Mouse (Mus musculus) lung, postnatal 36 days (tissue): ENCODE results near the gene Ankrd60.

Experiments
- DNase-seq: peaks from one replicate; pipeline ENCODE4 v3.0.0; 2022; ENCODE audit warnings: mixed read lengths

The Ankrd60 gene

DNA sequence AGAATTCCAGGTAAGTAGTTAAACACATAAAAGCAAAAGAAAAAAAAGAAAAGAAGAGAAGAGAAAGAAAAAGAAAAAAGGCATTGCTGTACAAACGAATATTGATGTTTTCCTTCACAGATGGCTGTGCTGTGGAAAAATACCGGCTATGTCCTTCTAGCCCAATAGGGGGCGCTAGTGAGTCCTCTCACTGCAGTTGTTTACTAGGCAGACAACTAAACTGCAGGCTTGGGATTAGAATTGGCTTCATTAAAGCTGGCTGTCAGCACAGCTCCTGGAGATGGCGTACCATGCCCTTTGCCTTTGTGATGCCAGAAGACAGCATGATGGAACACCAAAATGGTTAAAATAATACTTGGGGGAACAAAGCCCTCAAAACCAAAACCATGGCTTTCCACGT lies 5.3 kb upstream of the Ankrd60 start:
- DNase-seq, result peak; percentile 32

GRCm38 (mm10) chr2:173582903-173583302 lies 4.7 kb upstream of the Ankrd60 start:
- DNase-seq, result no peak

DNA sequence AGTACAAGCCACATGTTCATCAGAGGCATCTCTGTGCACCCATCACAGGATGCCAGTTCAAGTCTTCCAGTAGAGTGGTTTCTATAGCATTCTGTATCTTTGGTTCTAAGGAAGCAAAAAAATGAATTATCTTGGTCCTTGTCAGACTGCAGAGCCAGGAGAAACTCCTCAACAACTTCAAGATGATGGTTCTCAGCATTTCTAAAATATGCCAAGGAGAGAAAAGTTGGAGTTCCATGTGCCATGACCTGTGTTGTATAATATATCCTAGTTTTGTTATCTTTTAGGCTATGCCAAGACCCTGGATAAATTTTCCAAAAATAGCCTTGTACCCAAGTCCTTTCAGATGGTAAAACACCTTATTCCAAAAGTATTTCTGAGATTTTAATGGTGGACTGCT lies 2.9 kb upstream of the Ankrd60 start:
- no peak for DNase-seq

DNA sequence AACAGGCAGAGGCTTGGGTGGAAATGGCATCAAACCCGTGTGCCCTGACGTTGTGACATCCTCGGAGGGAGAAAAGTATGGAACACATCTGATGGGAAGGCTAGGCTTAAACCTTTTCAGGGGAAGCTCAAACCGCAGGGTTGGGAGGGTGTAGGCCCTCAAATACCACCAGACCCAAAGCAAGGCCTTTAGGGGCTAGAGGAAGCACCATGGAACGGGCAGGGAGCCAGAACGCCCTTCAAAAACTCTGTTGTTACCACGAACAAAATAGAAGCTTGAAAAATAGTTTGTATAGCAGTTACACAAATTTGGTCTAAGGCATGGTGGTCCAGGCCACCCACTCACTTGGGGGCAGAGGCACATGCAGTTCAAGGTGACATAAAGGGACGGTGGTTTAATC lies 430 bp upstream of the Ankrd60 start:
- DNase-seq, result no peak

DNA sequence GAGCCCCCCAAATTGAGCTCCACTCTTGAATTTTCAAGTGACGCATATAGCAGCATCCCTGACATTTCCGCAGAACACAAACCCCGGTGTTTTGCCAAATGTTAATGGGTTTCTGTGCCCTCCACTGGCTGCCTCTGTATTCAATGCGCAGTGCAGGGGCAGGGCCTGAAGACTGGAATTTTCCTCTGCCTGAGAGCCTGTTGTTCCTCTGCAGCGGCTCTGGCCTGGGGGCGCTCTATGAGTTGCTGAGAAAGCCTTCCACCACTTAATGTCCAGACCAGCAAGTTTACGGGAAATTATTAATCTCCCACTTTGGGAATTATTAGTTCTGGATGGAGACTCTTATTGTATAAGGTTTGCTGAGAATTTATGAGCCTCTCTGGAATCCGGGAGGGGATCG lies 14.0 kb downstream of the Ankrd60 start:
- no peak for DNase-seq

- no peak for DNase-seq
These were observed 14.8 kb downstream of the Ankrd60 start for GRCm38 (mm10) chr2:173563336-173563735.

- DNase-seq, result peak; percentile 64
These were observed 16.2 kb downstream of the Ankrd60 start for GRCm38 (mm10) chr2:173561851-173562442.

GRCm38 (mm10) chr2:173558754-173559396 lies 19.3 kb downstream of the Ankrd60 start:
- no peak for DNase-seq

DNA sequence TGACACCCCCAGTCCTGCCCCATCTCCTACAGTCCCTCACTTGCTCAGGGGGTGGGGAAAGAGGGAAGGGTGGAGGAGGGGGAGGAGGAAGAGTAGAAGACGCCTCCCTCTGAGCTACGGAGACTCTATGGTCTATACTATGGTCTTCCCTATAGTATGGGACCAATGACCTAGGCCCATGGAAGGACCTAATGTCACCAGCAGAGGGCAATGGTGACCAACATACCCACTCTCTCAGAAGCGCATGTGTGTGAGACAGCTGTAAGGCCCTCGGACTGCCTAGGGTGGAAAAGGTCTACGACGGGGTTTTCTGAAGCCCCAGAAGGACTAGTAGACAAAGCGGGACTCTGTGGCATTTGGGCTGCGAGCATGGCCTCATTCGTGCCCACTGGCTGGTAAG lies 24.3 kb downstream of the Ankrd60 start:
- peak; percentile 41 for DNase-seq

- DNase-seq, result peak; percentile 3
These were observed 27.5 kb downstream of the Ankrd60 start for GRCm38 (mm10) chr2:173550681-173551080.

DNA sequence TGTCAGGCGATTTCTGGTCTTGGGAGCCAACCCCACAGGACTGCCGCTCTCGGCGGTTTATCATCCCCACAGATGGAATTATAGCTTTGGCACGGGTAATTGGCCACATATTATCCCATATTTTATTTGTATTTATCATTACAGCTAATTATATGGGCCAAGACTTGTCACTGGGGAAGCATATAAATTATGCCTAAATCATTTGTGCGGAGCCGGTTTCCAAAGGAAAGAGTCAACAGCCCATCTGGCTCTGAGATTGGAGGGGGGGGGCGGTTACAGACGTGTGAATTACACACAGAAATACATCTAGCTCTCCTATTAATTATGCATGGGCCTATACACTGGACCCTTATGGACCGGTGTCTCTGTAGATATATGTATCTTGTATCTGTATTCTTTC lies 28.9 kb downstream of the Ankrd60 start:
- no peak for DNase-seq

- peak; percentile 76 for DNase-seq
These were observed 32.0 kb downstream of the Ankrd60 start for GRCm38 (mm10) chr2:173545992-173546703.

DNA sequence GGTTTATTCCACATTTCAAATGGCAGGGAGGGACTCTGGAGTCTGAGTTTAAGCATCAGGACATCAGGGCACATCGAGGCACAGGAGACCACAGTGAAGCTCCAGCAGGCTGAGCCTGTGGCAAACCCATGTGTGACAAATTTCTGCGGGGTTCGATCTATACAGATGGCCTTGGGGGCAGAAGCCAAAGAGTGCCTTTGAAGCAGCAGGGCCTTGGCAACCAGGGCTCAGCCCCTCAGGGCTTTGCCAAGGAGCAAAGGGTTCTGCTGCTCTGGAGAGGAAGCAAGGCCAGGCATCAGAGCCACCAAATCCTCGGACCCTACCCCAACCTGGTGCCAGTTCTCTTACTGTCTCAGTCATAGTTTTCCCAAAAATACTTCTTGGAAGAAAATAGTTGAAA lies 35.4 kb downstream of the Ankrd60 start:
- no peak for DNase-seq

DNA sequence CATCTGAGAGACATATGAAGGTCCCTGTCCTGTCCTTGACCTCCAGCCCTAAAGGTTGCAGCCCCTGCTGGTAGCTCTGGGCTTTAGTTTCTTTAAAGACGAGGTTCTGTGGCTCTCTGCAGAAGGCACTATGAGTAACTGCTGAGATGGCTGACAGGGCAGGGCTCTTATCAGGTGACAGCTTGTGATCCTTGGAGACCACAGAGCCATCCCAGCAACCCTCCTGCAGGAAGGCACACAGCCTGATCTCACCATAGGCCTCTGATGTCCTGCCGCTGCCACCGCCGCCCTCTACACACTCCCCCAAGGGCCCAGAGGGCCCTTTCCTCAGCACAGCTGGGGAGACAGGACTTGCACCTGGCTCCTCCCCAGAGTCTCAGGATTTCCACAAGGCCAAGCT lies 36.4 kb downstream of the Ankrd60 start:
- no peak for DNase-seq

DNA sequence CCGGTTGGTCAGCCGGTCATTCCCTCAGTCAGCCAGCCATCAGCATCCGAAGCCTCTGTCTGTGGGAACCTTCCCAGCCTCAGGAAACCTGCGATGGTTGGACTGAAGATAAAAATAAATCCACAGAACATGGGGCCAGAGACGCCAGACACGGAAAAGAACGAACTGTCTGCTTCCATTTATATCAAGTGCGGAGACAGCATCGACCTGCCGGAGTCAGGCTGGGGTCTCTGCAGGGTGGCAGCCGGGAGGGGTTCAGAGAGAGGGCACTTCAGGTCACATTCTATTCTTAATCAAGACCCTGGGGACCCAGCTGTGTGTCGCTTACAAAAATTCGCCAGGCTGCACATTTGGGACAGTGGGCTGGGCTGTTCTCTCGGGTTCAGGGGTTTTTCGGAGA lies 38.4 kb downstream of the Ankrd60 start:
- no peak for DNase-seq

GRCm38 (mm10) chr2:173535886-173536285 lies 42.3 kb downstream of the Ankrd60 start:
- DNase-seq, result no peak

DNA sequence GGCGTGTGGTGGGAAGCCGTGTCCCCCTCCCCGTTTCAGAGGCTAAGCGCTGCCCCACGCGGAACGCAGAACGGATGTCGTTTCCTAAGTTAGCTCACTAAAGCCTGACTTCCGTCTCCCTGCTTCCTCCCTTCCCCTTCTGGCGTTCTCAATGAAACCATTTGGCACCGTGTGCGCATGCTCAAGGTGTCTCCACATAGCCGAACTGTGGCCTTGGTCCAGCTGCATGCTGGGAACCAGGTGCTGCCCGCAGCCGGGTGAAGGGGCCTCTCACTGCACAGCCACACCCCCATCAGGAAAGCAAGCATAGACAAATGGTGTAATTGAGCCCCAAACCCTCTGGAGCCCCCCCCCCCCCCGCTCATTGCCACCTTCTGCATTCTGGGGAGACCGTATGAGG lies 42.8 kb downstream of the Ankrd60 start:
- no peak for DNase-seq

DNA sequence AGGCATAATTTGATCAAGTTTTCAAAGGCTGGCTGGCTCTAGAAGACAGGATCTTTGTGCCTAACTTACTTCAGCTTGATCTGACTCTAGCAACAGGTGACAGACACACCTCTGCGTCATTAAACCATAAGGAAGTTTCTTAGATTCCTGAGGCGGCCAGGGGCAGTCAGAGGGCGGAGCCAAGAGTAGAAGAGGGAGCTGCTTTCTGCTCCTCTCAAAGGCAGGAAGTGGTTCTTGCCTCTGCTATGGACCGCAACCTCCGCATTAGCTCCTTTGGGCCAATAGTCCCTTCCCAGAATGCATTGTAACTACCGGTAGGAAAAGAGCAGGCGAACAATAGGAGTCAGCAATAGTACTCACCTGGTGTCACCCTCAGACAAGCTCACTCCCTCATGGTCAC lies 43.6 kb downstream of the Ankrd60 start:
- no peak for DNase-seq

DNA sequence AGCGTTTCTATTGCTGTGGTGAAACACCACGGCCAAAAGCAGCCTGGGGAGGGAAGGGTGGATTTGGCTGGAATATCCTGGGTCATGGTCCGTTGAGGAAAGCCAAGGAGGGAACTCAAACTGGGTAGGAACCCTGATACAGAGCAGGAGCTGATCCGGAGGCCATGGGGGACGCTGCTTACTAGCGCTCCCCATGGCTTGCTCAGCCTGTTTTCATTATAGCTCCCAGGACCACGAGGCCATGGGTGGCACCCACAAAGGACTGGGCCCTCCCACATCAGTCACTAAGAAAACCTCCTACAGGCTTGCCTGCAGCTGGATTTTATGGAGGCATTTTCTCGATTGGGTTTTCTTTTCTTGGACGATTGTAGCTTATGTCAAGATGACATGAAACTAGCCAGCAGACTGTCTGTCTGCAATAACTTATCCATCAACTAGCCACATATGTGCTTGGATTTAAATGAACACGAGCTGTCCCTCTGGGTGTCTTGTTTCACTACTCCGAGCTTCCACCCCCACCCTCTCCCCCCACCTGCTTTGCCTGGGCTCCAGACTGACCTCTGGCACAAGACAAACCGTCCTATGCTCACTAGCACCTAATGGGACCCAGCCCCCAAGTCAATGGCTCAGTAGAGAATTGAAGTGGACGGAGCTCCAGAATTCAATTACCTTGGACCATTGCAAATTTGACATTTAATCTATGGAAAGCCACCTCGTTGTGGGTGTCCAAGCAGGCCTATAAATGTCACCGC lies 45.3 kb downstream of the Ankrd60 start:
- no peak for DNase-seq

DNA sequence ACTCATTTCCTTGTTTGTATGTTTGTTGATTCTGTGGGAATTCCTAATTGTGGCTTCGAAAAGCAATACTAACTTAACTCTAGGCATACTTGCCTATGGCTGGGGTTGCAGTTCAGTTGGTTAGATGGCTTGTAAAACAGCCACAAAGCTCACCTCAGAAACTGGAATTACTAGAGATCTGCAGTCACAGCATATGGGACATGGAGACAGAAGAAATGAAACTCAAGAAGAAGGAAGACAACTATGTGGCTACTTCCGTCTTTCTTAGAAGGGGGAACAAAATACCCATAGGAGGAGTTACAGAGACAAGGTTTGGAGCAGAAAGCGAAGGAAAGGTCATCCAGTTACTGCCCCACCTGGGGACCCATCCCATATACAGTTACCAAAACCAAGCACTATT lies 49.7 kb downstream of the Ankrd60 start:
- DNase-seq, result no peak

GRCm38 (mm10) chr2:173522376-173522775 lies 55.8 kb downstream of the Ankrd60 start, which contains the start of gene 1700021F07Rik:
TSS of gene 1700021F07Rik (plus strand) at chr2:173522586.
- DNase-seq, result no peak
